Mouse (Mus musculus) heart, postnatal 36 days (tissue): ENCODE measurements at regions not wholly inside any gene's neighbourhood (a gene's known extent, or its start where the extent isn't known, plus 50 kb on each side); places are given as distances from the start of the nearest gene placed in this dataset.

ENCODE experiments used
- DNase-seq, 2 experiments: peaks; one replicate each; pipeline ENCODE4 v3.0.0; 2021 to 2022
- intact Hi-C: fragments of 180-260 bp; cut with DNase I; formaldehyde crosslinking; loops from one replicate; pipeline ENCODE4 v1.15.1; 2025

- no peak for DNase-seq
- intact Hi-C loops: no loop called here
Measured at GRCm38 (mm10) chr14:123082065-123082464, 98.2 kb upstream of the Tmtc4 start.

GRCm38 (mm10) chr14:123081016-123081714 is 97.3 kb upstream of the Tmtc4 start:
- DNase-seq: no peak
- intact Hi-C loops: no loop called here

DNA sequence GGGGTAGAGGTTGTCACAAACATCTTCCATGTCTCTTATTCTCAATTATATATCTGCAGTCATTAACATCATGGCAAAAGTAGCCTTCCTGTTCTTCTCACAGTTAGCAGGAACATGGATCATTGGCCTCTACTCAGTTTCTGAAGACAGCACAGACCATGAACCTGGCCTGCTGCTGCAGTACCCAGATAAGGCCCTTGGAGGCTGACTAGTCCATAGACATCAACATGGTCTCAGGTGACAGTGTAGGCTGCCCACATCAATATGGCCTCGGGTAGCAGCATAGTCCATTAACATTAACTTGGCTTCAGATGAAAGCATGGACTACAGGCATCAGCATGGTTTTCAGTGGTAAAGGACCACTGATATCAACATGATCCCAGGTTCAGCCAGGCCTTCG is 95.9 kb upstream of the Tmtc4 start:
- intact Hi-C loops: no loop called here
- no peak for DNase-seq

DNA sequence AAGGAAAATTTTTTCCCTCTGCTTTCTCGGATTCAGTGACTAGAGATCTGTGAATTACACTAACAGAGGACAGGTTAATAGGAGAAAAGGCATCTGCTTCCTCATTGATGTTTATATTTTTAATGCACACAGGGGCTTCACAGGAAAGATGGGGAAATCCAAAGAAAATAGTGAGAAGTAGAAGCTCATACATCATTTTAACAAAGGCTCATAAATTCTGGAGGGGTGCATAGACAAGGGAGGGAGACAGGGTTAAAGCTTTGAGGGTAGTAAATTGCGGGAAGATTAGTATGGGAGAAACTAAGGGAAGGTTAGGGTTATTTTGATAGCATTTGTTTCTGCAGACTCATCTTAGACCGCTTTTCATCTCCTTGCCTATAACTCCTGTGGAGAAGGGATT is 95.0 kb upstream of the Tmtc4 start:
- intact Hi-C loops: no loop called here
- no peak for DNase-seq

GRCm38 (mm10) chr14:123066344-123066743 is 82.5 kb upstream of the Tmtc4 start:
- intact Hi-C loops: no loop called here
- no peak for DNase-seq

GRCm38 (mm10) chr14:123065566-123065965 is 81.7 kb upstream of the Tmtc4 start:
- DNase-seq: no peak
- intact Hi-C loops: no loop called here

GRCm38 (mm10) chr14:123065136-123065535 is 81.3 kb upstream of the Tmtc4 start:
- no peak for DNase-seq
- intact Hi-C loops: no loop called here

DNA sequence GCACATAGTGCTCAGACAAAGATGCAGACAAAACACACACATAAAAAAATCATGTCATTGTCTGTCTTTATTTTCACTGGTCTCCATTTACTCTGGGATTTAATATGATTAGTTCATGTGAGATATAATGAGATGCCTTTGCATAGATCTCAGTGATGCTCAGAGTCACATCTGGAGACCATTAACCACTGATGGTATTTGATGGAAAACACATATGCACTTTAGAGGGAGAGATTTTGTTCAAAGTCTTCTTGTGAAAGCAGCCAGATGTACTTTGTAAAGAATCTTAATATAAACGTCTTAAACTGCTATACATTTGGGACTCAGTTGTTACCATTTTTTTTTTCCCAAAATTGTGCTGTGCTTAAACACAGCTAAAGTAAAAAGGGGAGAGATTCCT is 79.1 kb upstream of the Tmtc4 start:
- no peak for DNase-seq
- intact Hi-C loops: no loop called here

GRCm38 (mm10) chr14:123056976-123057375 is 73.1 kb upstream of the Tmtc4 start:
- intact Hi-C loops: loop anchor here (10.0 kb wide), 1 partner anchor 188 kb away; no protein-coding TSS in a partner anchor

GRCm38 (mm10) chr14:123048451-123048850 is 64.6 kb upstream of the Tmtc4 start:
- DNase-seq: no peak
- intact Hi-C loops: no loop called here

More at GRCm38 (mm10) chr14:123056976-123057375, 73.1 kb upstream of the Tmtc4 start:
- DNase-seq: no peak

DNA sequence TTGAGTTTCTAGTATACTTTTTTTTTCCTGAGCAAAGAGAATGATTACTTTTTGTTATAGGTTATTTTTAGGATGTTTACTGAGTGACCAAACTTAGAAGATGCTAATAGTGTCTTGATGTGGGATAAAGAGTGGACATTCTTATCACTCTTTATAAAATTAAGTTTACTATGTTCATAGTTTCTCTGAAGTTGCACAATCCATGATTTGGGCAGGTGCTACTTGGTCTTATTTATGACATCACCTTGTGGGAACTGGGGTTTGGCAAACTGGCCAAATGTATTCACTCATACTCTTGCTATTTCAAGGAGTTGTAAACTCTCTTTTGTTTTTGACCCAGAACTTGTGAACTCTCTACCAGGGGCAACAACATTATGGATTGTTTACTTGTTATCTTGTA is 56.2 kb upstream of the Tmtc4 start:
- intact Hi-C loops: no loop called here
- DNase-seq: no peak

- intact Hi-C loops: no loop called here
- no peak for DNase-seq
Measured at GRCm38 (mm10) chr14:123037444-123037843, 53.6 kb upstream of the Tmtc4 start.
